Mouse (Mus musculus): ENCODE measurements around the gene Primpol. TPM values are rescaled to one million over a fixed set of nuclear protein-coding genes. Genes with fewer than 3 reads are reported as not detected.
"Not testable (repeated sequence)": the region's sequence is repeated elsewhere in the genome, so short reads cannot be mapped to it uniquely, and the experiment has no call there.

The Primpol gene
- polyA plus RNA-seq, 1 experiment, result 3.2 TPM

GRCm38 (mm10) chr8:46593067-46593466 lies 23.9 kb downstream of the Primpol start:
- H3K27me3 ChIP-seq (ENCODE audit: control insufficient read depth, insufficient read depth, low read length), result no peaks in the 10 kb centered on the region
- H3K27ac ChIP-seq (ENCODE audit: control insufficient read depth, insufficient read depth, low read length), result no peak overlapping the region
- H3K36me3 ChIP-seq (ENCODE audit: control insufficient read depth, insufficient read depth, low read length), result no peaks in the 10 kb centered on the region; the same call in 1 of the 2 replicates
- H3K4me1 ChIP-seq (replicated peaks; ENCODE audit: control insufficient read depth, insufficient read depth, low read length), result 0 out of 2 replicates have a peak, but pooled peaks cover 2% of the 10 kb centered on the region
- DNase-seq, result no peak
- TF ChIP-seq CTCF (IDR thresholded peaks at IDR 0.05; ENCODE audit: borderline replicate concordance, control insufficient read depth, extremely low read depth, insufficient read depth, low read length, poor library complexity) (no peak), POLR2A (IDR thresholded peaks at IDR 0.05; ENCODE audit: control insufficient read depth, extremely low read depth, insufficient read depth, low read length, poor library complexity) (no peak)
- no peak overlapping the region for H3K4me3 ChIP-seq (ENCODE audit: control insufficient read depth, insufficient read depth, low read length)
- WGBS, result 91% methylated on average over 8 of the region's 8 CpGs

- no peak for TF ChIP-seq CTCF (IDR thresholded peaks at IDR 0.05; ENCODE audit: borderline replicate concordance, control insufficient read depth, extremely low read depth, insufficient read depth, low read length, poor library complexity)
- TF ChIP-seq POLR2A (IDR thresholded peaks at IDR 0.05; ENCODE audit: control insufficient read depth, extremely low read depth, insufficient read depth, low read length, poor library complexity), result no peak
- 98% methylated on average over 2 of the region's 2 CpGs for WGBS
- no peak overlapping the region for H3K27ac ChIP-seq (ENCODE audit: control insufficient read depth, insufficient read depth, low read length)
- no peak for DNase-seq
- H3K27me3 ChIP-seq (ENCODE audit: control insufficient read depth, insufficient read depth, low read length), result no peaks in the 10 kb centered on the region
- no peaks in the 10 kb centered on the region for H3K4me1 ChIP-seq (replicated peaks; ENCODE audit: control insufficient read depth, insufficient read depth, low read length)
- no peaks in the 10 kb centered on the region; the same call in 1 of the 2 replicates for H3K36me3 ChIP-seq (ENCODE audit: control insufficient read depth, insufficient read depth, low read length)
- H3K4me3 ChIP-seq (ENCODE audit: control insufficient read depth, insufficient read depth, low read length), result no peak overlapping the region
Measured at GRCm38 (mm10) chr8:46588663-46589062, 28.3 kb downstream of the Primpol start.

GRCm38 (mm10) chr8:46587911-46588310 lies 29.1 kb downstream of the Primpol start:
- no peaks in the 10 kb centered on the region for H3K4me1 ChIP-seq (replicated peaks; ENCODE audit: control insufficient read depth, insufficient read depth, low read length)
- 95% methylated on average over 5 of the region's 5 CpGs for WGBS
- no peak overlapping the region for H3K27ac ChIP-seq (ENCODE audit: control insufficient read depth, insufficient read depth, low read length)
- TF ChIP-seq POLR2A (IDR thresholded peaks at IDR 0.05; ENCODE audit: control insufficient read depth, extremely low read depth, insufficient read depth, low read length, poor library complexity), result no peak
- no peak for TF ChIP-seq CTCF (IDR thresholded peaks at IDR 0.05; ENCODE audit: borderline replicate concordance, control insufficient read depth, extremely low read depth, insufficient read depth, low read length, poor library complexity)
- no peak for DNase-seq
- H3K36me3 ChIP-seq (ENCODE audit: control insufficient read depth, insufficient read depth, low read length), result no peaks in the 10 kb centered on the region; the same call in 1 of the 2 replicates
- H3K4me3 ChIP-seq (ENCODE audit: control insufficient read depth, insufficient read depth, low read length), result no peak overlapping the region
- no peaks in the 10 kb centered on the region for H3K27me3 ChIP-seq (ENCODE audit: control insufficient read depth, insufficient read depth, low read length)

- Histone ChIP-seq H3K4me3 (ENCODE audit: control insufficient read depth, insufficient read depth, low read length) (no peak overlapping the region), H3K4me1 (replicated peaks; ENCODE audit: control insufficient read depth, insufficient read depth, low read length) (no peaks in the 10 kb centered on the region), H3K27me3 (ENCODE audit: control insufficient read depth, insufficient read depth, low read length) (no peaks in the 10 kb centered on the region), H3K27ac (ENCODE audit: control insufficient read depth, insufficient read depth, low read length) (no peak overlapping the region), H3K36me3 (ENCODE audit: control insufficient read depth, insufficient read depth, low read length) (peaks cover 5% of the 10 kb centered on the region; the same call in 1 of the 2 replicates)
- no peak for DNase-seq
- TF ChIP-seq POLR2A (IDR thresholded peaks at IDR 0.05; ENCODE audit: control insufficient read depth, extremely low read depth, insufficient read depth, low read length, poor library complexity) (no peak), CTCF (IDR thresholded peaks at IDR 0.05; ENCODE audit: borderline replicate concordance, control insufficient read depth, extremely low read depth, insufficient read depth, low read length, poor library complexity) (no peak)
- WGBS, result 86% methylated on average over 3 of the region's 3 CpGs
Measured at GRCm38 (mm10) chr8:46585576-46585975, 31.4 kb downstream of the Primpol start.

- not testable (repeated sequence) for H3K27ac ChIP-seq (ENCODE audit: control insufficient read depth, insufficient read depth, low read length); H3K4me3 ChIP-seq (ENCODE audit: control insufficient read depth, insufficient read depth, low read length); H3K4me1 ChIP-seq (replicated peaks; ENCODE audit: control insufficient read depth, insufficient read depth, low read length); DNase-seq; H3K27me3 ChIP-seq (ENCODE audit: control insufficient read depth, insufficient read depth, low read length)
- peaks cover 12% of the 10 kb centered on the region for H3K36me3 ChIP-seq (ENCODE audit: control insufficient read depth, insufficient read depth, low read length)
- WGBS, result 97% methylated on average over 4 of the region's 4 CpGs
Measured at GRCm38 (mm10) chr8:46584328-46584727, 32.7 kb downstream of the Primpol start.

GRCm38 (mm10) chr8:46578794-46579193 lies 38.2 kb downstream of the Primpol start:
- Histone ChIP-seq H3K4me1 (replicated peaks; ENCODE audit: control insufficient read depth, insufficient read depth, low read length) (no peaks in the 10 kb centered on the region), H3K4me3 (ENCODE audit: control insufficient read depth, insufficient read depth, low read length) (no peak overlapping the region), H3K36me3 (ENCODE audit: control insufficient read depth, insufficient read depth, low read length) (peaks cover 42% of the 10 kb centered on the region), H3K27me3 (ENCODE audit: control insufficient read depth, insufficient read depth, low read length) (no peaks in the 10 kb centered on the region), H3K27ac (ENCODE audit: control insufficient read depth, insufficient read depth, low read length) (no peak overlapping the region)
- no peak for DNase-seq
- no peak for TF ChIP-seq CTCF (IDR thresholded peaks at IDR 0.05; ENCODE audit: borderline replicate concordance, control insufficient read depth, extremely low read depth, insufficient read depth, low read length, poor library complexity)
- no peak for TF ChIP-seq POLR2A (IDR thresholded peaks at IDR 0.05; ENCODE audit: control insufficient read depth, extremely low read depth, insufficient read depth, low read length, poor library complexity)
- 97% methylated on average over 9 of the region's 9 CpGs for WGBS

- Histone ChIP-seq H3K27me3 (ENCODE audit: control insufficient read depth, insufficient read depth, low read length) (no peaks in the 10 kb centered on the region), H3K36me3 (ENCODE audit: control insufficient read depth, insufficient read depth, low read length) (peaks cover 27% of the 10 kb centered on the region), H3K4me3 (ENCODE audit: control insufficient read depth, insufficient read depth, low read length) (no peak overlapping the region), H3K4me1 (replicated peaks; ENCODE audit: control insufficient read depth, insufficient read depth, low read length) (no peaks in the 10 kb centered on the region), H3K27ac (ENCODE audit: control insufficient read depth, insufficient read depth, low read length) (no peak overlapping the region)
- no peak for DNase-seq
- 99% methylated on average over 2 of the region's 2 CpGs for WGBS
- no peak for TF ChIP-seq CTCF (IDR thresholded peaks at IDR 0.05; ENCODE audit: borderline replicate concordance, control insufficient read depth, extremely low read depth, insufficient read depth, low read length, poor library complexity)
- TF ChIP-seq POLR2A (IDR thresholded peaks at IDR 0.05; ENCODE audit: control insufficient read depth, extremely low read depth, insufficient read depth, low read length, poor library complexity), result no peak
Measured at GRCm38 (mm10) chr8:46573964-46574363, 43.0 kb downstream of the Primpol start.
